Mouse (Mus musculus) brain, embryonic 14.5 days (tissue): ENCODE data around the gene Lrsam1.

Experiments used
- CTCF ChIP-seq: fragments of 200-500 bp; IDR thresholded peaks from 2 replicates; pipeline ENCODE4 v1.5.1; 2012; ENCODE audit warnings: inconsistent platforms, mild to moderate bottlenecking, moderate library complexity, borderline replicate concordance; ENCODE audit not compliant: insufficient read depth, insufficient read length; ENCODE audit errors: extremely low read depth
- POLR2A ChIP-seq: fragments of 200-500 bp; IDR thresholded peaks from 2 replicates; pipeline ENCODE4 v1.6.1; 2012; ENCODE audit warnings: mild to moderate bottlenecking, inconsistent platforms, borderline replicate concordance; ENCODE audit not compliant: poor library complexity, insufficient read depth, insufficient read length, severe bottlenecking; ENCODE audit errors: extremely low read depth

- TF ChIP-seq POLR2A (no peak), CTCF (no peak)
Observed at GRCm38 (mm10) chr2:32884745-32885144, 76.7 kb downstream of the Lrsam1 start.
